14 mouse cellular contexts compared by ENCODE assay signal in the genomic region with DNA sequence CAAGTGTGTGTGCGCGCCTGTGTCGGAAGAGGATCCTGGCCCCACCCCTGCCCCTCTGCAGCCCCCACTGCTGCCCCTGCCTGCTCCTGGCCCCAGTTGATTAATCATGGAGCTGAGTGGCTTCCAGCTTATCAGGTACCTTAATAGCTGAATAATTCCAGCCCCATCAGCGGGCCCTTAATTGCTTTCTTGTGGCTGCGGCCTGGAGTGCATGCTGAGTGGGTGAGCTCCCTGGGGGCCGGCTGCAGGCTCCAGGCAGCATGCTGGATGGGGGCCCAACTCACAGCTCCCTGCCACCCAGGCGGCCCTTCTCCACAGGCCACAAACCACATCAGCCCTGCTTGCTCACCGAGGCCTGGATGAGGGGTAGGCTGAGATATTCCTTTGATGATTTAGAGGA. TPM values are rescaled to one million over a fixed set of nuclear protein-coding genes. Genes with fewer than 3 reads are reported as not detected.
DNase-seq lines count a peak whose midpoint lies in the region; ATAC-seq and TF ChIP-seq lines count a peak whose summit lies in the region.
"Had no signal": no experiment of that assay in that cellular context is flagged by ENCODE, and none has a peak within 500 bp of the region (broad histone marks: within the 10 kb centered on the region; RNA-seq: fewer than 3 reads in every experiment).

No protein-coding gene starts in this region.

- H3K9ac ChIP-seq in heart, embryonic 14.5 days (ENCODE audit: low read length): peak overlapping the region; percentile 21; the same call in 1 of the 2 replicates
- H3K9ac ChIP-seq in forebrain, embryonic 15.5 days (replicated peaks): no peak overlapping the region
- H3K9ac ChIP-seq in midbrain, embryonic 16.5 days (ENCODE audit: low read depth, low read length): no peak overlapping the region; the same call in 1 of the 2 replicates
- H3K9ac ChIP-seq: liver, embryonic 13.5 days had no signal

- peaks cover 2 to 4% of the 10 kb centered on the region in 2 experiments; a peak in 2 of 4 replicates for H3K4me1 ChIP-seq in heart, embryonic 14.5 days (ENCODE audit: control insufficient read depth in 2 of 2, insufficient read depth in 2 of 2, low read length in 2 of 2)
- H3K4me1 ChIP-seq in forebrain, embryonic 15.5 days: peaks cover 42% of the 10 kb centered on the region
- H3K4me1 ChIP-seq in midbrain, embryonic 16.5 days (ENCODE audit: control insufficient read depth, insufficient read depth, low read length): peaks cover 24% of the 10 kb centered on the region
- H3K4me1 ChIP-seq: liver, embryonic 13.5 days had no signal

- no peak for ATAC-seq in heart, embryonic 14.5 days (ENCODE audit: insufficient number of reproducible peaks, insufficient read depth, low FRiP score, low read depth)
- ATAC-seq in forebrain, embryonic 15.5 days (replicated peaks): no peak
- no peak for ATAC-seq in midbrain, embryonic 16.5 days

- no peak for DNase-seq in heart, adult 11 months
- DNase-seq in brain, embryonic 14.5 days (ENCODE audit: low read depth): peak; percentile 74
- no peak for DNase-seq in natural killer cell, adult 2 months (ENCODE audit: low spot score in 2 of 2)
- DNase-seq in frontal cortex, postnatal 10 days (ENCODE audit: low spot score in 2 of 2): no peak
- DNase-seq in cerebellum, adult 9-11 months: no peak
- DNase-seq: cerebellum, postnatal 14 days; gastrocnemius, postnatal 36 days; kidney, adult 11 months; liver, embryonic 13.5 days; thymus, postnatal 4 days had no signal

- no peak for TF ChIP-seq CTCF in brain, embryonic 14.5 days (IDR thresholded peaks at IDR 0.05; ENCODE audit: borderline replicate concordance, extremely low read depth, insufficient read depth, insufficient read length)

- no peak for TF ChIP-seq POLR2A in brain, embryonic 14.5 days (IDR thresholded peaks at IDR 0.05; ENCODE audit: borderline replicate concordance, extremely low read depth, insufficient read depth, insufficient read length, poor library complexity, severe bottlenecking)

- no peaks in the 10 kb centered on the region for H3K36me3 ChIP-seq in heart, embryonic 14.5 days (ENCODE audit: control insufficient read depth, insufficient read depth, low read length)
- H3K36me3 ChIP-seq in forebrain, embryonic 15.5 days: no peaks in the 10 kb centered on the region
- H3K36me3 ChIP-seq in midbrain, embryonic 16.5 days (ENCODE audit: control insufficient read depth, insufficient read depth, low read length): no peaks in the 10 kb centered on the region
- H3K36me3 ChIP-seq: liver, embryonic 13.5 days had no signal

- 43% methylated on average over 8 of the region's 8 CpGs for WGBS in heart, embryonic 14.5 days
- WGBS in forebrain, embryonic 15.5 days: 37% methylated on average over 8 of the region's 8 CpGs
- 37% methylated on average over 8 of the region's 8 CpGs for WGBS in midbrain, embryonic 16.5 days

- H3K27me3 ChIP-seq in heart, embryonic 14.5 days (ENCODE audit: control insufficient read depth, insufficient read depth, low read length): peaks cover 4% of the 10 kb centered on the region; the same call in 1 of the 2 replicates
- no peaks in the 10 kb centered on the region for H3K27me3 ChIP-seq in forebrain, embryonic 15.5 days
- H3K27me3 ChIP-seq in midbrain, embryonic 16.5 days (ENCODE audit: control insufficient read depth, insufficient read depth, low read depth, low read length): no peaks in the 10 kb centered on the region

- no peak overlapping the region for H3K4me2 ChIP-seq in heart, embryonic 14.5 days (ENCODE audit: low read length)
- H3K4me2 ChIP-seq in forebrain, embryonic 15.5 days (replicated peaks): no peak overlapping the region
- H3K4me2 ChIP-seq in midbrain, embryonic 16.5 days (ENCODE audit: low read length): no peak overlapping the region
- H3K4me2 ChIP-seq: liver, embryonic 13.5 days had no signal

- no peak overlapping the region for H3K27ac ChIP-seq in heart, embryonic 14.5 days (replicated peaks in 1 of 2; ENCODE audit: control insufficient read depth in 1 of 2, insufficient read depth in 1 of 2, low read depth in 2 of 2, low read length in 2 of 2)
- H3K27ac ChIP-seq in forebrain, embryonic 15.5 days (replicated peaks): peak overlapping the region; percentile 19; the same call in 1 of the 2 replicates
- peak overlapping the region; percentile 50 for H3K27ac ChIP-seq in midbrain, embryonic 16.5 days (ENCODE audit: low read length)
- H3K27ac ChIP-seq: liver, embryonic 13.5 days; stomach, postnatal 0 days had no signal

- H3K4me3 ChIP-seq in heart, embryonic 14.5 days (ENCODE audit: control insufficient read depth in 1 of 2, insufficient read depth in 1 of 2, low read depth in 1 of 2, low read length in 2 of 2): no peak overlapping the region
- no peak overlapping the region for H3K4me3 ChIP-seq in forebrain, embryonic 15.5 days
- H3K4me3 ChIP-seq in midbrain, embryonic 16.5 days (ENCODE audit: low read depth, low read length): no peak overlapping the region
- H3K4me3 ChIP-seq: liver, embryonic 13.5 days had no signal

- H3K9me3 ChIP-seq in heart, embryonic 14.5 days (ENCODE audit: control insufficient read depth, low read length): no peaks in the 10 kb centered on the region
- no peaks in the 10 kb centered on the region for H3K9me3 ChIP-seq in forebrain, embryonic 15.5 days
- no peaks in the 10 kb centered on the region for H3K9me3 ChIP-seq in midbrain, embryonic 16.5 days (replicated peaks; ENCODE audit: control insufficient read depth, low read length, poor library complexity, severe bottlenecking)
- H3K9me3 ChIP-seq: liver, embryonic 13.5 days had no signal

RNA-seq across cellular contexts. Expression of a gene that starts 22.3 kb away (rescaled TPM):
- polyA plus RNA-seq in heart, embryonic 14.5 days (2014; fragmentation: Nextera tagmentation; extraction: Ambion mirVana): 38.6 and 39.7 TPM in 2 replicates
- 37.3 and 42.1 TPM in 2 replicates for polyA plus RNA-seq in brain, embryonic 14.5 days (2012; rRNA removed)
- 45.7 and 45.8 TPM in 2 replicates for polyA plus RNA-seq in forebrain, embryonic 15.5 days (2015; fragmentation: Nextera tagmentation; extraction: Ambion mirVana)
- 45.2 and 47.2 TPM in 2 replicates for polyA plus RNA-seq in midbrain, embryonic 16.5 days (2015; fragmentation: Nextera tagmentation; extraction: Ambion mirVana)

RNA-seq across cellular contexts. Expression of a gene that starts 30.6 kb away (rescaled TPM):
- 17.6 and 22.8 TPM in 2 replicates for polyA plus RNA-seq in heart, embryonic 14.5 days (2014; fragmentation: Nextera tagmentation; extraction: Ambion mirVana)
- polyA plus RNA-seq in brain, embryonic 14.5 days (2012; rRNA removed): 34.3 and 45.7 TPM in 2 replicates
- polyA plus RNA-seq in forebrain, embryonic 15.5 days (2015; fragmentation: Nextera tagmentation; extraction: Ambion mirVana): 34.7 and 36.0 TPM in 2 replicates
- 44.4 and 50.7 TPM in 2 replicates for polyA plus RNA-seq in midbrain, embryonic 16.5 days (2015; fragmentation: Nextera tagmentation; extraction: Ambion mirVana)

RNA-seq across cellular contexts. Expression of a gene that starts 30.6 kb away (rescaled TPM):
- 28.4 and 31.6 TPM in 2 replicates for polyA plus RNA-seq in heart, embryonic 14.5 days (2014; fragmentation: Nextera tagmentation; extraction: Ambion mirVana)
- 74.5 and 109 TPM in 2 replicates for polyA plus RNA-seq in brain, embryonic 14.5 days (2012; rRNA removed)
- 74.9 and 78.7 TPM in 2 replicates for polyA plus RNA-seq in forebrain, embryonic 15.5 days (2015; fragmentation: Nextera tagmentation; extraction: Ambion mirVana)
- polyA plus RNA-seq in midbrain, embryonic 16.5 days (2015; fragmentation: Nextera tagmentation; extraction: Ambion mirVana): 76.2 and 82.2 TPM in 2 replicates

RNA-seq across cellular contexts. Expression of a gene that starts 35.7 kb away (rescaled TPM):
- polyA plus RNA-seq in heart, embryonic 14.5 days (2014; fragmentation: Nextera tagmentation; extraction: Ambion mirVana): 0.27 TPM in 1 of 2 replicates, not detected in the other
- 7.4 and 8.4 TPM in 2 replicates for polyA plus RNA-seq in brain, embryonic 14.5 days (2012; rRNA removed)
- 3.7 and 4.6 TPM in 2 replicates for polyA plus RNA-seq in forebrain, embryonic 15.5 days (2015; fragmentation: Nextera tagmentation; extraction: Ambion mirVana)
- polyA plus RNA-seq in midbrain, embryonic 16.5 days (2015; fragmentation: Nextera tagmentation; extraction: Ambion mirVana): 3.5 and 6.1 TPM in 2 replicates
- polyA plus RNA-seq: liver, embryonic 13.5 days had no signal

RNA-seq across cellular contexts. Expression of a gene that starts 39.9 kb away (rescaled TPM):
- polyA plus RNA-seq in heart, embryonic 14.5 days (2014; fragmentation: Nextera tagmentation; extraction: Ambion mirVana): 42.5 and 47.7 TPM in 2 replicates
- polyA plus RNA-seq in brain, embryonic 14.5 days (2012; rRNA removed): 31.5 and 34.2 TPM in 2 replicates
- 38.9 and 41.1 TPM in 2 replicates for polyA plus RNA-seq in forebrain, embryonic 15.5 days (2015; fragmentation: Nextera tagmentation; extraction: Ambion mirVana)
- 45.3 and 49.4 TPM in 2 replicates for polyA plus RNA-seq in midbrain, embryonic 16.5 days (2015; fragmentation: Nextera tagmentation; extraction: Ambion mirVana)

Comparison
In these comparisons a context has a peak if more than half of its experiments do, and no peak if none do; other contexts are left out.
1. H3K27ac ChIP-seq: peak in forebrain, embryonic 15.5 days (single experiment) and midbrain, embryonic 16.5 days (single experiment); none in heart, embryonic 14.5 days (0 of 2).